Mouse (Mus musculus) liver, adult (tissue): ENCODE measurements around the gene Foxk2.

Experiments
- GATA4 ChIP-seq: IDR thresholded peaks from 2 replicates; pipeline ENCODE4 v1.6.1; 2014; ENCODE audit warnings: mild to moderate bottlenecking, low read length; ENCODE audit not compliant: insufficient replicate concordance

The Foxk2 gene

DNA sequence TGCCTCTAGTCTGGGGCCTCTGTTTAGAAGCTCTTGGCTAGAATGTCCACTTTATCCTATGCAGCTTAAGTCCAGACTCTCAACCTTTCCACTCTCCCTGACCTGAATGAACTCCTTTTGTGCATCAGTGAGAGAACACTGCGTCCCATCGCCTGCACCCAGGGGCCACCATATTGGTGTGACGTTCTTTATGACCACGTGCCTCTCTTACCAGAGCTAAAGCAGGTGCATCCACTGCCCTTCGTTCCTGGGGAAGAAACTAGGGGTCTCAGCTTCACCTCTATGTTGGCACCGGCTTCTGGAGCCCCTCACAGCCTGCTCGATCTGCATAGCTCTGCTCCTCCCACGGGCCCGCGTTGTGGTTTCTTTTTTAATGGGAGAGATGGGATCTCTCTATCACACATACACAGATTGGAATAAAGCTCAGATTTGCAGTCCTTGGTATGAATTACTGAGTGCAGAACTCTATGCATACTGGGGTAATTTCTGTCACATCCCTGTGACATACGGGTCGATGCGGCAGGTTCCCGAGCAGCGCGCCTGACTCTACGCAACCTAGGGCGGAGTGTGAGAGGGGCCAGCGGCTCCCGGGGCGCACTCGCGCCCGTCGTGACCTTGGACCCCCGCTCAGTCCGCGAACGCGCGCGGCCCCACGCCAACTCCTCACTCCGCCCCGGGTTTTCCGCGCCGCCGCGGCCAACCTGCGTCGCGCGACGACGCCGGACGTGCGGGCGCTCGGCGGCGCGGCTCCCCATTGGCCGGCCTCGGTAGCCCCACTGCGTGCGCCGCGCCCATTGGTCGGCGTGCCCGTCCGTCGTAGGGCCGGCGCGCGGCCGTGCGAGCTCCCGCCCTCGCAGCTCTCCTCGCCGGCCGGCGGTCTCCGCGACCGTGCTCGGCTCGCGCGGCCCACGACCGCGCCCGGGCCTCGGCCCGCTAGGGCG, at the start of gene Foxk2:
TSS of gene Foxk2 (plus strand) at position 831 of the 941 bp plus-strand sequence.
- TF ChIP-seq GATA4: no peak

GRCm38 (mm10) chr11:121216831-121217230, 43.0 kb upstream of the Foxk2 start:
- TF ChIP-seq GATA4: no peak

DNA sequence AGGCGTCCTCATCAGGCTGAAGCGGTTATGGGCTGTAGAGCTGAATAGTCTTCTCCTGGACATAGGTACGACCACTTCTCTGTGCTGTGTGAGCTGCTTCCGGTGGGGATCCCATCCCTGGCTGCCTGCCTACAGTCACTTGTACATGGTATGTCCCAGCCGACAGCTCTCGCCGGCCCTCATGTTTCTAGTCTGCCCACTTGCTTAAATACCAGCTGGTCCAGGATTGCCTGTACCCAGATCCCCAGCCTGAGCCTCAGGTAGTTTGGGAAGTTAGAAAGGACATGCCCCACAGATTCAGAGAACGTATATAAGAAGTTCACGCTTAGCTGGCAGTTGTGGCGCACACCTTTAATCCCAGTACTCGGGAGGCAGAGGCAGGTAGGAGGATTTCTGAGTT, 40.0 kb upstream of the Foxk2 start:
- TF ChIP-seq GATA4: no peak

GRCm38 (mm10) chr11:121220771-121221170, 39.0 kb upstream of the Foxk2 start:
- TF ChIP-seq GATA4: no peak

GRCm38 (mm10) chr11:121221321-121222010, 38.3 kb upstream of the Foxk2 start:
- TF ChIP-seq GATA4: no peak

DNA sequence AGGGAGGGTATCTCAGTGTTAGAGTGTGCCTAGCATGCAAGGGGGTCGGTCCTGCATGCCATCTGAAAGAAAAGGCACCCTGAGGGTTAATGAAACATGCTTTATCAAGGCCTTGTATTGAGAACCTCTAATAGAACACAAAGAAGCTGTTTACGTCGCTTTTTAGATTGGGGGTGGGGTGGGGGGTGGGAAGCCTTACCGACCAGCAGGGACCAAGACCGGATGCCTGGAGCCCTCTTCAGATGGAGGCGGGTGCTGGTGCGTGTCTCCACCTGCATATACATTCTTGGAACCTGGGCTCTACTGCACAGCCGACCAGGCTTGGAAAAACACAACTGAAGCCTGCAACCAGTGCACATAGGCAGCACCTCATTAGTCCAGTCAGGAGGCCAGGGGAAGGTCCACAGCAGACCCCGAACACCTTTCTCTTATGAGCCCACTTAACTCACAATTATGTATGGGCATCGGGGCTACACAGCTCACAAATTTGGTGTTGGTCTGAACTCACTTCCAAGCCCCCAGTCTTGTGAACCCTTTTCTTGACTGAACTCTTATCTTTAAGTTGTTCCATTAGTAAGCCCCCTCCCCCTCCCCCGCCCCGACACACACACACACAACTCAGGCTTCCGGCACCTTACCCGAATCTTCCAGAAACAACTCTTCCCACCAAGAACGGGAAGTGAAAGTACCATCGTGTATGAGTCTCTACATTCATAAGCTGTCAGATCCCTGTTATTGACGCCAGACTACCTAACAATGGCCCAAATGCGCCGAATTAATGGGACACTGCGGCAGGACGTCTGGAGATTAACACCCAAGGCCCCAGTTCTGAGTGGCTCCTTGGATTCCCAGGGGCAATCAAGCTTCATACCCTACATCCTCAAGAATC, 31.4 kb upstream of the Foxk2 start:
- TF ChIP-seq GATA4: no peak

- no peak for TF ChIP-seq GATA4
These were observed 30.8 kb upstream of the Foxk2 start, which contains the start of gene Cybc1 for GRCm38 (mm10) chr11:121229018-121229439. TSS of gene Cybc1 (minus strand) at chr11:121229322.

GRCm38 (mm10) chr11:121231191-121231590, 28.6 kb upstream of the Foxk2 start:
- no peak for TF ChIP-seq GATA4

GRCm38 (mm10) chr11:121231628-121232291, 28.0 kb upstream of the Foxk2 start:
- TF ChIP-seq GATA4: no peak

DNA sequence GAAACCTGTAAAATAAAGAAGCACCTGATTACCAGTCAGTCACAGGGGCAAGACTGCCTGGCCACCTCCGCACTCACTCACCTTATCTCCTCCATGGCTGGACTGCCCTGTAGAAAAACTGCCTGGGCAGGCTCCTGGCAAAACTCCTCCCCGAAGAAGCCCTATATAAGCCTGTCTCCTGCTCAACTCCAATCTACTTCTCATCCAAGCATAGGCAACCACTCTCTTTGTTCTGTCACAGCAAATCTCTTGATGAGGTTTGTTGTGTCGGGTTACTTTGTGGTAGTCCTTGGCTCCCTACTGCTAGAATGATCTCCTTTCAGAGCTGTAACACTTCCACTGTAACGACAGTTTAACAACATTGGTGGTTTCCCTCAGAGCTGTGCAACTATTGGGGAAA, 27.1 kb upstream of the Foxk2 start:
- TF ChIP-seq GATA4: no peak

GRCm38 (mm10) chr11:121235475-121236238, 24.1 kb upstream of the Foxk2 start:
- no peak for TF ChIP-seq GATA4

GRCm38 (mm10) chr11:121236564-121237344, 23.0 kb upstream of the Foxk2 start, which contains the start of gene Narf:
TSS of gene Narf (plus strand) at chr11:121237253.
- TF ChIP-seq GATA4: no peak
